Mouse (Mus musculus): ENCODE data around the gene Slc27a4.
A peak's percentile ranks its signal among the peaks of the same experiment; 100 is the strongest.

Slc27a4 gene

GRCm38 (mm10) chr2:29820025-29820817 is 17.8 kb downstream of the Slc27a4 start, which contains the start of gene Urm1:
Gene Urm1 (plus strand): TSS chr2:29820075.
- peak; percentile 54 for DNase-seq (ENCODE audit: low spot score)

GRCm38 (mm10) chr2:29826318-29826925 is 24.0 kb downstream of the Slc27a4 start:
- no peak for DNase-seq (ENCODE audit: low spot score)

GRCm38 (mm10) chr2:29826926-29827708 is 24.7 kb downstream of the Slc27a4 start:
- DNase-seq (ENCODE audit: low spot score): peak; percentile 93

- no peak for DNase-seq (ENCODE audit: low spot score)
These were observed 25.2 kb downstream of the Slc27a4 start for GRCm38 (mm10) chr2:29827709-29828024.

DNA sequence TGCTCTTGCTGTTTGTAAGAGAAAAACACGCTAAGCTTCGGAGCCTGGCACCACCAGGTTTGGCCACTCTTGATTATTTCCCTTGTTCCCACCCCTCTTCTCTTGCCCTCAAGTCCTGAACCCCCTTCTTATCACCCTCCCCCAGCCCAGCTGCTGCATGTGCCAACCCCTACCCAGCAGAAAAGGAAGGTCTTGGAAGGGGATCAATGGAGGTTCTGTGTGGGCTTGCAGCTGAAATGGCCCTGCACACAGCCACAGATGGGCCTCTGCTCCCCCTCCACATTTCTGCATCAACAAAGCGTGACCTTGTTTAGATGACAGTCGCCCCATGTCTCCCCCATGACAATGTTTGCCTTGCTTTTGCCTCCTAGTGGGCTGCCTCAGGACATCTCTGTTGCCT is 28.7 kb downstream of the Slc27a4 start:
- DNase-seq (ENCODE audit: low spot score): no peak

DNA sequence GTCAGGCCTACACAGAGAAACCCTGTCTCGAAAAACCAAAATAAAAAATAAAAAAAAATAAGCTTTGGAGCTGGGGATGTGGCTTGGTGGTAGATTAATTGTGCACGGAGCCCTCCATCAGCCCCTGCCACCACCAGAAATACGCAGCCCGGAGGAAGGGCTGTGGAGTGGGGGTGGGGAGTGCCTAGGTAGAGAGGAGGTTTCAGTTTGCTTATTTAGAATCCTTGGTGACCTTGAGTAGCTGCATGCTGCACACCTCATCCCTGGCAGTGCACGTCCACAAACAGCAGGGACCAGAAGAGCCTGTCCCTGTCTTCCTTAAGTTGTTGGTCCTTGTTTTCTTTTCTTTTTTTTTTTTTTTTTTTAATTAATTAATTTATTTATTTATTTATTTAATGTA is 31.4 kb downstream of the Slc27a4 start:
- no peak for DNase-seq (ENCODE audit: low spot score)

DNA sequence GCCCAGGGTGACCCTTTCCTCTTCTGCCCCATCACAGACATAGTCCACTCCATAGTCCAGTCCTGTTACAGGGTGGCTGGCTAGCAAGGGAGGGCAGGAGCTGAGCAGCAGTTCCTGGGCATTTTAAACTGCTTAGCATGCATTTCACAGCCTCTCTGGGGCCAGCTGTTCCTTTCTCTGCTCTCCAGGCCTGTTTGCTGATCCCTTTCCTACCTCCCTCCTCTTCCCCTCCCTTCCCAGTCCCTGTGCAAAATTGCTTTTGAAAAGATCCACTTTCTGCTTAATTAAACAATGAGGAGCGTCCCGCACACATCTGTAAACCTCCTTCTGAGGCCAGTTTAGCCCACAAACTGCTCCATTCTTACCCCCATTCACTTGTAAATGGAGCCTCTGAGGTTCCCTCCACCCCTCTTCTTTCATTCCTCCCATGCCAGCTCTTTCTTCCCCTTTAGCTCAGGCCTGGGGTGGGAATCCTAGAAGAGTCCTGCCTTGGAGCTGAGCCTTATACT is 33.0 kb downstream of the Slc27a4 start:
- DNase-seq (ENCODE audit: low spot score): no peak

DNA sequence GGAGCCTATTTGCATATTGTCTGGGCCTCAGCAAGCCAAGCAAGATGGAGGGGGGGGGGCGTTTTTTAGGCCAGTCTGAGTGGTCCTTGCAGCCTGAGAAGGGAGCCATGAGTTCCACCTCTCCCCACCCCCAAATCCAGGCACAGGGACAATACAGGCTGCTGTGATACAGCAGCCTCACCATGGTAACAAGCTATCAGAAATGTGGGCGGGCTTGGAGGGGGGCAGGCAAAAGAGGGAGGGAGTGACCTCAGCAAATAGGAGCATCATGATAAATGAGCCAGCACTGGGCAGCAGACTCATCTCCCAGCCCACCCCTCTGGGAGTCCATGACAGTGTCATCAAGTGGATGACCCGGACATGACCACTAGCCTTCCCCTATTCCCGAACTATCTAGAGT is 37.0 kb downstream of the Slc27a4 start:
- no peak for DNase-seq (ENCODE audit: low spot score)

DNA sequence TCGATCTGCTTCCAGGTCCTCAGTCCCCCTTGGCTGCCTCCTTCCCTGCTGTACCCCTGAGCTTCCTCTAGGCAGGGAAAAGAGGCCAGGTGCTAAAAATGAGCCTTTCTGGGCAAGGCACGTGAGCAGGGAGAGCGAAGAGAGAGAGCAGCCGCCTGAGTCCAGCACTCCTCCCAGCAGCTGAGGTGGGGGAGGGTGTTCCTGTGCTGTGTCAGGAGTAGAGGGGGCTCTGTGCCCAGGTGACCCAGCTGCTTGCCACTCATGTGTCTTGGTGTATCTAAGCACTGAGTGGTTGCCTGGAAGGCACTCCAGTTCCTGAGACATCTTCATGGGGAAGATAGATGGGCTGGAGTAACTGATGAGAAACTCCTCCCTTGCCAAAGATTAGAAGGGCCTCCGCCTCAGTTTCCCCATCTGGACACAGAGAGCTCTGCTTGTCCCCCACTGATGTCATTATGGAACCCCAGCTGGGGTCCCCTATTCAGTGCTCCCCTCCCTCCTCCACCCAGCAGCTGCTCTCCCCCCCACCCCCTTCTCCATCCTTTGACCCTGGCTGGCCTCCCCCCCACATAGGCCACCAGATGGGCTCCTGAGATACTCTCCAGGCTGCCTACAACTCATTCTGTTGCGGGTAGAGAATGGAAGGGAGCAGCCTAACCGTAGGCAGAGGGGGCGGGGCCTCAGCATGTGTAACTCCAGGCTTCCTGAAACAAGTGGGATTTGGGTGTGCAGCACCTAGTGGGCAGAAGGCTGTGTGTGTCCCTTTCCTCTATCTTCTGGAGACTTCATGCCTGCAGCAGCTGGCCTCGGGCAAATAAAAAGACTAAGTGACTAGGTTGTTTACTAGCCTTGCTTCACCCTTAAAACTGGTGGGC is 41.0 kb downstream of the Slc27a4 start:
- no peak for DNase-seq (ENCODE audit: low spot score)

GRCm38 (mm10) chr2:29844115-29844514 is 41.7 kb downstream of the Slc27a4 start:
- no peak for DNase-seq (ENCODE audit: low spot score)

DNA sequence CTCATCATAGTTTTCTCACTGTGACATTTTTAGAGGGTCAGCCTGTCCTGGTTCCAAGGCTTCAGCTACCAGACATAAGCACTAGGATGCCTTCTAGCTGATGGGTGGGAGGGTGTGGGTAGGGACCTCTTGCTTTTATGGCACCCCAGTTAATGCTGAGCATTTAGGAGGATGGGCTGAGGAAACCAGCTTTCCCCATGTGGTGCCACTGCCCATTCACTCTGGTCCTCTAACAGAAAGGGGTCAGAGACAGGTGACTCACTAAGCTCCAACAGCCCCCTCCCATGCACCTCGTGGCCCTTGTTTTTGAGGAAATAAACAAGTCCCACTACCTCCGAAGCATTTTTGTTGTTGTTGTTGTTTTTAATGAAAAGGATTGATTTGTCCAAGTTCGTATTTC is 42.2 kb downstream of the Slc27a4 start:
- DNase-seq (ENCODE audit: low spot score): no peak

DNA sequence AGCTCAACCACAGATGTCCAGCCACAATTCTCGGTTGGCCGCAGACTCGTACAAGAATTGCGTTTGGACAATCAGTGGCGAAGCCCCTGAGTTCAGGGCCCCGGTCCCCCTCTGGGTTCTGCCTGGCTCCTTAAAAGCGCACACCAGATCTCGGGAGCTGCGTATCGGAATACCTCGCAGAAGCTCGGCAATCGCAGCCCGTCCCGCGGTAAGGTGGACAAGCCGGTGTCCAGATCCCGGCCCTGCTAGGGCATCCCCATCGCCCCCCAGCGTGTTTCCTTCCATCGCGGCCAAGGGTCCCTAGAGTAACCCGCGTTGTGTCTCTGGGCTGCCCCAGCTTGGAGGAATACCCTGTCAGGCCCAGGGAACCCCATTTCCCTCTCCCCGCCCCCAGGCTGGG is 43.2 kb downstream of the Slc27a4 start:
- DNase-seq (ENCODE audit: low spot score): no peak

- no peak for DNase-seq (ENCODE audit: low spot score)
These were observed 43.8 kb downstream of the Slc27a4 start for GRCm38 (mm10) chr2:29846061-29846853.

DNA sequence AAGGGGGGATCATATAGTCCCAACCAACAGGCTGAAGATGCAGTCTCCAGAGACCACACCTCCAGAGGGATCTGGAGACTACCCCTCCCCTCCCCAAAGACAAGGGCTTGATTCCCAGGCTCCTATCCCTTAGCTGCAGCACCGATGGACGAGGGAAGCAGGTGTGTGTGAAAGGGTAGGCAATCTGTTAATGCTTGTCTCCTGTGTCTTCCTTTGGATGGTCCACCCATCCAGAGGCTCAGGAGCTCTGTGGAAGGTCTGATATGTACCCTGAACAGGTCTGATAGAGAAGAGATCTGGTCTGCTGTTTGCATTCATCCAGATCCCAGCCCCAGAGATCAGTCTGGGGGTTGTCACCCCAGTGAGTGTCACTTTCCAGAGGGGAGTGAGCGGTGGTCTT is 44.5 kb downstream of the Slc27a4 start:
- DNase-seq (ENCODE audit: low spot score): no peak

DNA sequence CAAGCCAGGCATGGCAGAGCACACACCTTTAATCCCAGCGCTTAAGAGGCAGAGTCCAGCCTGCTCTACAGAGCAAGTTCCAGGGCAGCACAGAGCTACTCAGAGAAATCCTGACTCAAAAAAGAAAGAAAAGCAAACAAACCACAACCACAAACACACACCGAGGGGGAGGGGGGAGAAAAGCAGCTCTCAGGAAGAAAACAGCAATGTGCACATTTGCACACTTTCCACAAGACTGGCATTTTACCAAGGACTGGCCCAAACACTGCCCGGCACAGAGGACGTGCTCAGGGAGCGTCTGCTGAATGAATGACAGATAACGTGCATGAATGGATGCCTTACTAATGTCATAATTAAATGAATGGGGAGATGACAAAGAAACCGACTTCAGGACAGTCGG is 46.6 kb downstream of the Slc27a4 start:
- DNase-seq (ENCODE audit: low spot score): no peak

DNA sequence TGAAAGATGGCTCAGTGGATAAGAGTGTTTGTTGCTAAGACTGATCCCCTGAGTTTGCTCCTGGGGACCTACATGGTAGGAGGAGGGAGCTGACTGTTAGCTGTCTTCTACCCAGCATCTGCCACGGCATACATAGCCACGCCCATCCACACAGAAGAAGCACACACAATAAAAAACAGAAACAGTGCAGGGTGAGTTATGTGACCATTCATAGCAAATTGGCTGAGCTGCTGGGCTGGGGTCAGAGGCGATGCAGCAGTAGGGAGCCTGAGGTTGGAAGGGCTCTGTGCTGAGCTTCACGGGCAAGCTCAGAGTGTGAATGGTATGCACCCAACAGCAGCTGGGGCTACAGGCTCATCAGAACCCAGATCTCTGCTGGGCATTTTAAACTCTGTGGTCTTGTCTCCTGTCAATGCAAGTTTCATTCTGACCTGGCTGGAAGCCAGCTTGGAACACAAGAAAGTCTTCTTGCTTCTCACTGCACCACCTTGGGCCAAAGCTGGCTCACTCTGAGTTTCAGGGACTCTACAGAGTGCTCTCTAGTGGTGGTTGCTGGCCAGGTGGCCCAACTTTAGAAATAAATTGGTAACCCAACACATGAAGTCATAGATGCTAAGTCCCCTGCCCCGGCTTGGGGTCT is 47.5 kb downstream of the Slc27a4 start:
- no peak for DNase-seq (ENCODE audit: low spot score)

DNA sequence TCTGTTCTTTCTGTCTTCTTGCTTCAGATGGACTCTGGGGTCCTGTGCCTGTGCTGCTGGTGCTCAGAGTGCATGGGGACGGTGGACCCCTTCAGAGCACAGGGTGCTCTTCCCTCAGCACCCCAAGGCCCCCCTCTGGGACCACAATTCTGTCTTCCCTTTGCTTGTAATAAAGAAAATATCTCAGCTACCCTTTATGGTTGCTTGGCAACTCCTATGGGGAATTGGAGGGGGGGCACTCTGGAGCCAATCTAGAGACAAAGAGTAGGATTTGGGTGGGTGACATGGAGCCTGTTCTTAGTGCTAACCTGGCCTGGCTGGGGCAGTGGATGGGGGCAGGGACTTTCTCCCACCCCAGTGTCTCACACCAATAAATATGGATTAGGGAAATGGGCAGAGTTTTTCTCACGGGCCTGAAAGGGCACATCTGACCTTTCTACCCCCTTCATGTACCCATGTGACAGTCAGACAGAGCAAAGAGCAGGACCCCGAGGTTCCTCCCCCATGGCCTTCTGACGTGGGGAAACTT is 50.6 kb downstream of the Slc27a4 start:
- no peak for DNase-seq (ENCODE audit: low spot score)

- no peak for DNase-seq (ENCODE audit: low spot score)
These were observed 51.3 kb downstream of the Slc27a4 start for GRCm38 (mm10) chr2:29853736-29854135.

GRCm38 (mm10) chr2:29855585-29856210 is 53.3 kb downstream of the Slc27a4 start:
- DNase-seq (ENCODE audit: low spot score): no peak
